Mouse (Mus musculus) forebrain, embryonic 16.5 days (tissue): ENCODE measurements around the gene Krt7. TPM values are rescaled to one million over a fixed set of nuclear protein-coding genes. Genes with fewer than 3 reads are reported as not detected.
A peak's percentile ranks its signal among the peaks of the same experiment; 100 is the strongest.

ENCODE experiments used
- ATAC-seq: fragments of 200-750 bp; cut with Nextera tagmentation; 2 replicates; pipeline ENCODE4 v1.8.0; 2017; ENCODE audit warnings: mild to moderate bottlenecking, moderate library complexity
- H3K27ac ChIP-seq: fragments of 300-500 bp; sonication (generic); 2 replicates; pipeline ENCODE4 v1.5.1; 2014; ENCODE audit warnings: low read length, control low read depth
- H3K27me3 ChIP-seq: fragments of 300-500 bp; sonication (generic); replicated peaks from 2 replicates; pipeline ENCODE4 v1.6.1; 2014; ENCODE audit warnings: low read length; ENCODE audit not compliant: control insufficient read depth, insufficient read depth
- H3K36me3 ChIP-seq: fragments of 300-500 bp; sonication (generic); 2 replicates; pipeline ENCODE4 v1.6.1; 2014; ENCODE audit not compliant: control insufficient read depth, insufficient read depth
- H3K4me1 ChIP-seq: fragments of 300-500 bp; sonication (generic); replicated peaks from 2 replicates; pipeline ENCODE4 v1.6.1; 2014; ENCODE audit warnings: low read length; ENCODE audit not compliant: control insufficient read depth, insufficient read depth
- H3K4me2 ChIP-seq: fragments of 300-500 bp; sonication (generic); 2 replicates; pipeline ENCODE4 v1.6.1; 2014; ENCODE audit warnings: mild to moderate bottlenecking, low read length, control low read depth
- H3K4me3 ChIP-seq: fragments of 300-500 bp; sonication (generic); replicated peaks from 2 replicates; pipeline ENCODE4 v1.5.1; 2014; ENCODE audit warnings: mild to moderate bottlenecking, low read length, control low read depth
- H3K9ac ChIP-seq: fragments of 300-500 bp; sonication (generic); replicated peaks from 2 replicates; pipeline ENCODE4 v1.6.1; 2014; ENCODE audit warnings: low read depth, low read length, control low read depth
- H3K9me3 ChIP-seq: fragments of 300-500 bp; sonication (generic); 2 replicates; pipeline ENCODE4 v1.6.1; 2016; ENCODE audit warnings: low read length; ENCODE audit not compliant: control insufficient read depth
- WGBS: fragments of 180-500 bp; shearing (Covaris S2); extraction: QIAGEN DNeasy Blood & Tissue Kit; methylation state at CpG from one replicate; pipeline ENCODE4 v1.1.7; 2014; 5-methylcytosine and 5-hydroxymethylcytosine counted together
- microRNA counts: library from miRNA; unstranded; fragments of <30 nt; microRNA quantifications from one replicate; lab custom pipeline; 2016
- microRNA-seq: library from miRNA; unstranded; fragments of <30 nt; microRNA quantifications from one replicate; pipeline ENCODE4, GENCODE M21; 2017
- polyA plus RNA-seq: library from polyadenylated mRNA; unstranded; fragments of >200 nt; fragmentation: Nextera tagmentation; extraction: Ambion mirVana; gene quantifications from 2 replicates; pipeline ENCODE4 v1.2.1, GENCODE M21; 2015

Gene Krt7
- polyA plus RNA-seq, 1 experiment from 2014 or later: 0.62 TPM

DNA sequence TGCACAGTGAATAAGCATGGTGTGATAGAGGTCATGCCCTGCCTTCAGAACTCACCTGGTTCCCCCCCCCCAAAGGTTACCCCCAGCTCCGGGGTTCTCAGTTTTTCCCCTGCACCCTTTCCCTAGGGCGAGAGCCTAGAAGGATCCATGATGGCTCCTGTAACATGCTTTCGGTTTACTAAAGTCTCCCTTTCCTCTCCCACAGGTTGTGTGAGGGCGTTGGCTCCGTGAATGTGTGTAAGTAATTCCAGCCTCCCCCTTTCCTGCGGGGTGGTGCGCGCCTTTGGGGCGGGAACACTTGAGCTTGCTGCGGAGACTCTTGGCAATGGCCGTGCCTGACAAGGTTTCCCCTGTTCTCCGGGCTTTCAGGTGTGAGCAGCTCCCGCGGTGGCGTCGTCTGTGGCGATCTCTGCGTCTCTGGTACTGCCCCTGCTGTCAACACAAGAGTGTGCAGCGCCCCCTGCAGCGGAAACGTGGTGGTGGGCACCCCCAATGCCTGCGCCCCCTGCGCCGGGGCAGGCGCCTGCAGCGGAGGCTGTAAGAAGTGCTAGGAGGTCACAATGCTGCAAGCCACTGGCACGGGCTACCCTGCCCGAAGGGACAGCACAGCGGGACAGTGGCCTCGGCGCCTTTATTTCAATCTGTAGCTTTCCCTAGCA lies 68.3 kb downstream of the Krt7 start:
- Histone ChIP-seq H3K4me3 (peak overlapping the region; percentile 31), H3K27me3 (no peaks in the 10 kb centered on the region), H3K4me2 (peak overlapping the region; percentile 75), H3K36me3 (no peaks in the 10 kb centered on the region), H3K27ac (no peak overlapping the region), H3K9me3 (no peaks in the 10 kb centered on the region), H3K9ac (peak overlapping the region; percentile 43), H3K4me1 (peaks cover 12% of the 10 kb centered on the region)
- 8% methylated on average over 31 of the region's 31 CpGs for WGBS
- ATAC-seq: peak; percentile 59

- 0 out of 2 replicates have a peak overlapping the region, but pooled peaks have one; percentile 5 for H3K27ac ChIP-seq
- peaks cover 12% of the 10 kb centered on the region for H3K4me1 ChIP-seq
- H3K27me3 ChIP-seq: no peaks in the 10 kb centered on the region
- H3K36me3 ChIP-seq: no peaks in the 10 kb centered on the region
- peak overlapping the region; percentile 75 for H3K4me2 ChIP-seq
- H3K4me3 ChIP-seq: peak overlapping the region; percentile 31
- H3K9ac ChIP-seq: peak overlapping the region; percentile 43
- H3K9me3 ChIP-seq: no peaks in the 10 kb centered on the region
- ATAC-seq: peak; percentile 77
- WGBS: 21% methylated on average over 11 of the region's 11 CpGs
Observed at GRCm38 (mm10) chr15:101479666-101480060, 68.8 kb downstream of the Krt7 start.

MicroRNAs within 50 kb of the gene (microRNA counts, 519-probe panel; counts per million panel counts)
- microRNA mmu-miR-1941-3p (lab: Ali Mortazavi, UCI): 2,008 counts per million, percentile 28 among the panel's probes with 10 or more counts
- 1,036 counts per million, percentile 7 among the panel's probes with 10 or more counts for microRNA mmu-miR-1941-5p (lab: Ali Mortazavi, UCI)

Small RNA genes lying within 50 kb of the gene (microRNA-seq; reads per million reads assigned to microRNA genes)
- 0.83 reads per million for gene Mir1941

Other genes with a start within 250 kb of the Krt7 start
- gene Acvr1b, start 237.0 kb upstream of the Krt7 start, polyA plus RNA-seq: 26.0 and 27.4 TPM in 2 replicates
- gene Grasp, start 186.9 kb upstream of the Krt7 start, polyA plus RNA-seq: 1.3 and 1.8 TPM in 2 replicates
- gene Nr4a1, start 156.8 kb upstream of the Krt7 start, polyA plus RNA-seq: 4.5 TPM in 2 replicates
- gene Atg101, start 126.8 kb upstream of the Krt7 start, polyA plus RNA-seq: 87.4 and 92.4 TPM in 2 replicates
- 0.29 and 0.30 TPM in 2 replicates for gene 6030408B16Rik, start 117.8 kb upstream of the Krt7 start, polyA plus RNA-seq
- gene Krt80, start 40.9 kb upstream of the Krt7 start, polyA plus RNA-seq: 0.13 and 0.14 TPM in 2 replicates
- gene Krt87, start 27.8 kb downstream of the Krt7 start, polyA plus RNA-seq: 0.20 and 0.31 TPM in 2 replicates
- not detected in 2 replicates for gene Krt88, start 36.7 kb downstream of the Krt7 start, polyA plus RNA-seq
- not detected in 2 replicates for gene Krt81, start 52.7 kb downstream of the Krt7 start, polyA plus RNA-seq
- not detected in 2 replicates for gene Krt86, start 62.4 kb downstream of the Krt7 start, polyA plus RNA-seq
- gene Krt83, start 80.5 kb downstream of the Krt7 start, polyA plus RNA-seq: not detected in 2 replicates
- not detected in 2 replicates for gene Gm49425, start 106.2 kb downstream of the Krt7 start, polyA plus RNA-seq
- gene Krt84, start 121.8 kb downstream of the Krt7 start, polyA plus RNA-seq: not detected in 2 replicates
- not detected in 2 replicates for gene Krt82, start 139.6 kb downstream of the Krt7 start, polyA plus RNA-seq
- gene Krt90, start 151.9 kb downstream of the Krt7 start, polyA plus RNA-seq: 0.08 and 0.09 TPM in 2 replicates
- gene Krt75, start 162.9 kb downstream of the Krt7 start, polyA plus RNA-seq: 0.10 TPM in 1 of 2 replicates, not detected in the other
- gene Gm5414, start 217.1 kb downstream of the Krt7 start, polyA plus RNA-seq: not detected in 2 replicates
- not detected in 2 replicates for gene Gm5478, start 236.3 kb downstream of the Krt7 start, polyA plus RNA-seq